In the genomic region with DNA sequence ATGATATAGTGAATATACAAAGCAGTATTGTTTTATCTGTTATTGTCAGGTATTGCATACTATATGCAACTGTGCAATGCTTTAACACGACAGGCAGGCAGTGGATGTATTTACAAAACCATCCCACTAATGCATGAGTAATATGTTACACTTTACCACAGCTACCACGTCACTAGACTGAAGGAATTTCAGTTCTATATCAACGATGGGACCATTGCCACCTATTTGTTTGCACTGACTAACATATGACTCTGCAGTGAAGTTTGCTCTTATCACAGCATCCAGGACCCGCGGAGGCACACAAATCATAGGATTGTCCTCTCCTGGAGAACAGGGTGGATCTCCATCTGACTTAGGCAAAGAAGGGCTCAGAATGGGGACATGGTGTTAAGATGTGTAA, we compare ENCODE assay signal across 38 mouse cellular contexts. TPM values are rescaled to one million over a fixed set of nuclear protein-coding genes. Genes with fewer than 3 reads are reported as not detected.
"Had no signal": no experiment of that assay in that cellular context is flagged by ENCODE, and none has a peak within 500 bp of the region (broad histone marks: within the 10 kb centered on the region; RNA-seq: fewer than 3 reads in every experiment).

No protein-coding gene starts in this region.

- DNase-seq: cerebellum, adult 9-10 months; cerebellum, adult 9-11 months; cerebellum, postnatal 10 days; cerebellum, postnatal 14 days; cerebellum, postnatal 36 days; embryo, embryonic 11 days; forebrain, postnatal 0 days; gastrocnemius, adult 2 months; gastrocnemius, postnatal 10 days; gastrocnemius, postnatal 14 days; gastrocnemius, postnatal 25 days; gastrocnemius, postnatal 36 days; heart, adult 18-20 months; heart, adult 2 months had no signal

- H3K36me3 ChIP-seq: embryonic facial prominence, embryonic 10.5 days; embryonic facial prominence, embryonic 12.5 days; embryonic facial prominence, embryonic 13.5 days; embryonic facial prominence, embryonic 15.5 days; forebrain, embryonic 10.5 days; forebrain, embryonic 12.5 days; forebrain, embryonic 15.5 days; heart, embryonic 10.5 days had no signal

- H3K4me3 ChIP-seq: embryonic facial prominence, embryonic 10.5 days; embryonic facial prominence, embryonic 12.5 days; embryonic facial prominence, embryonic 13.5 days; embryonic facial prominence, embryonic 15.5 days; erythroblast, embryonic 14.5 days; forebrain, embryonic 10.5 days; forebrain, embryonic 12.5 days; forebrain, embryonic 13.5 days; forebrain, embryonic 15.5 days; gastrocnemius, adult 2 months; heart, adult 2 months; heart, embryonic 10.5 days had no signal

- H3K27ac ChIP-seq: embryonic facial prominence, embryonic 10.5 days; embryonic facial prominence, embryonic 12.5 days; embryonic facial prominence, embryonic 13.5 days; embryonic facial prominence, embryonic 15.5 days; forebrain, embryonic 10.5 days; forebrain, embryonic 12.5 days; forebrain, embryonic 13.5 days; forebrain, embryonic 15.5 days; gastrocnemius, adult 2 months; heart, adult 2 months; heart, embryonic 10.5 days had no signal

- H3K27me3 ChIP-seq: embryonic facial prominence, embryonic 12.5 days; embryonic facial prominence, embryonic 13.5 days; embryonic facial prominence, embryonic 15.5 days; forebrain, embryonic 12.5 days; forebrain, embryonic 13.5 days; forebrain, embryonic 15.5 days had no signal

- H3K9me3 ChIP-seq: embryonic facial prominence, embryonic 10.5 days; embryonic facial prominence, embryonic 12.5 days; embryonic facial prominence, embryonic 13.5 days; embryonic facial prominence, embryonic 15.5 days; forebrain, embryonic 10.5 days; forebrain, embryonic 12.5 days; forebrain, embryonic 13.5 days; forebrain, embryonic 15.5 days; heart, embryonic 10.5 days had no signal

- H3K4me1 ChIP-seq: embryonic facial prominence, embryonic 12.5 days; embryonic facial prominence, embryonic 13.5 days; embryonic facial prominence, embryonic 15.5 days; forebrain, embryonic 10.5 days; forebrain, embryonic 12.5 days; forebrain, embryonic 13.5 days; forebrain, embryonic 15.5 days; heart, embryonic 10.5 days had no signal

- H3K9ac ChIP-seq: embryonic facial prominence, embryonic 12.5 days; embryonic facial prominence, embryonic 13.5 days; embryonic facial prominence, embryonic 15.5 days; forebrain, embryonic 12.5 days; forebrain, embryonic 13.5 days; forebrain, embryonic 15.5 days; forebrain, postnatal 0 days had no signal

- ATAC-seq: forebrain, embryonic 13.5 days; forebrain, embryonic 14.5 days; forebrain, embryonic 15.5 days; forebrain, embryonic 16.5 days; forebrain, postnatal 0 days had no signal

- H3K4me2 ChIP-seq: embryonic facial prominence, embryonic 12.5 days; embryonic facial prominence, embryonic 13.5 days; embryonic facial prominence, embryonic 15.5 days; forebrain, embryonic 12.5 days; forebrain, embryonic 13.5 days; forebrain, embryonic 15.5 days; heart, embryonic 11.5 days had no signal

RNA-seq across cellular contexts. Expression of a gene that starts 18.2 kb away (rescaled TPM):
- total RNA-seq: common myeloid progenitor, adult 5-6 weeks; forebrain, postnatal 0 days; gastrocnemius, adult 18-20 months; gastrocnemius, adult 2 months; gastrocnemius, adult 8-10 months; gastrocnemius, postnatal 10 days; gastrocnemius, postnatal 14 days; gastrocnemius, postnatal 25 days; gastrocnemius, postnatal 36 days; granulocyte monocyte progenitor cell, adult 5-6 weeks; heart, adult 18-20 months; heart, adult 2 months had no signal
- polyA plus RNA-seq: cortical plate, adult 2 months; embryonic facial prominence, embryonic 14.5 days; erythroblast, embryonic 14.5 days; forebrain, embryonic 11.5 days; forebrain, embryonic 12.5 days; forebrain, embryonic 13.5 days; forebrain, embryonic 14.5 days; forebrain, embryonic 16.5 days; heart, adult 2 months; heart, embryonic 11.5 days had no signal

RNA-seq across cellular contexts. Expression of a gene that starts 50.9 kb away (rescaled TPM):
- total RNA-seq: common myeloid progenitor, adult 5-6 weeks; forebrain, postnatal 0 days; gastrocnemius, adult 18-20 months; gastrocnemius, adult 2 months; gastrocnemius, adult 8-10 months; gastrocnemius, postnatal 10 days; gastrocnemius, postnatal 14 days; gastrocnemius, postnatal 25 days; gastrocnemius, postnatal 36 days; gastrocnemius, postnatal 4 days; granulocyte monocyte progenitor cell, adult 5-6 weeks; heart, adult 18-20 months; heart, adult 2 months had no signal
- polyA plus RNA-seq: cortical plate, adult 2 months; embryonic facial prominence, embryonic 10.5 days; embryonic facial prominence, embryonic 11.5 days; embryonic facial prominence, embryonic 12.5 days; embryonic facial prominence, embryonic 13.5 days; embryonic facial prominence, embryonic 14.5 days; embryonic facial prominence, embryonic 15.5 days; erythroblast, embryonic 14.5 days; forebrain, embryonic 10.5 days; forebrain, embryonic 11.5 days; forebrain, embryonic 12.5 days; forebrain, embryonic 13.5 days; forebrain, embryonic 14.5 days; forebrain, embryonic 15.5 days; forebrain, embryonic 16.5 days; forebrain, postnatal 0 days; frontal cortex, adult 2 months; gonadal fat pad, adult 2 months; heart, adult 2 months; heart, embryonic 10.5 days; heart, embryonic 11.5 days had no signal
